Mouse (Mus musculus) granulocyte monocyte progenitor cell, adult 5-6 weeks (primary cell): ENCODE results near the gene Exoc8. TPM values are rescaled to one million over a fixed set of nuclear protein-coding genes. Genes with fewer than 3 reads are reported as not detected.

Experiments
- ATAC-seq: replicated peaks from 2 replicates; pipeline ENCODE4 v1.8.0; 2016; ENCODE audit warnings: mild to moderate bottlenecking, moderate TSS enrichment, inconsistent platforms; ENCODE audit not compliant: poor library complexity, severe bottlenecking
- total RNA-seq, 2 experiments: library from RNA; stranded (forward) in 1 of 2; stranded (reverse) in 1 of 2; fragments of 200-712, 200-1000 nt in 1 of 2; fragments of >200 nt in 1 of 2; fragmentation: Nextera tagmentation in 1 of 2; gene quantifications; 2 replicates each; pipeline ENCODE4 v1.2.3; 2014 to 2017

Gene Exoc8
- total RNA-seq, 2 experiments from 2014 or later = 14.7 to 16.2 TPM

- ATAC-seq = peak; percentile 84
Observed at GRCm38 (mm10) chr8:124911938-124912872, 14.7 kb upstream of the Exoc8 start.

- ATAC-seq = no peak
Observed at GRCm38 (mm10) chr8:124910349-124910748, 12.8 kb upstream of the Exoc8 start.

DNA sequence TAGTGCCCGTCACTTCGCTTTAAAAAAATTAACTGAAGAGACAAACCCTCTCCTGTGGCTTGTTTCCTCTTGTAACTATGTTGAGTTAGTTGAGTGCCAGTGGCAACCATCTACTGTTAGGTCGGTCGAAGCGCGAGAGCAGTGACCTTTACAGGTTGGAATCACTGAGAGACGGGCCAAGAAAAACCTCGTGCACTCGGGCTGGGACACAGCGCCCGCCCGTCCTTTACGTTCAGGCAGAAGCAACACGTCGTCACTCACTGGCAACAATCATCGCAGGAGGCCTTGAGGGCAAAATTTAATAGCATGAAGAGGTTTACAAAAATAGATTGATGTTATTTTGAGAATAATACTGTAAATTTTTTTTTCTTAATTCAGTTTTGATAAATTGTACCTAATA lies 12.4 kb upstream of the Exoc8 start:
- ATAC-seq = no peak

- ATAC-seq = no peak
Observed at GRCm38 (mm10) chr8:124905482-124905881, 8.0 kb upstream of the Exoc8 start.

- no peak for ATAC-seq
Observed at GRCm38 (mm10) chr8:124903198-124903597, 5.7 kb upstream of the Exoc8 start.

GRCm38 (mm10) chr8:124898251-124898905 lies 873 bp upstream of the Exoc8 start:
- ATAC-seq = 0 out of 2 replicates have a peak, but pooled peaks have one; percentile 1

- ATAC-seq = peak; percentile 49
Observed at GRCm38 (mm10) chr8:124896632-124897385, 696 bp downstream of the Exoc8 start.

GRCm38 (mm10) chr8:124896010-124896631 lies 1.4 kb downstream of the Exoc8 start:
- no peak for ATAC-seq

DNA sequence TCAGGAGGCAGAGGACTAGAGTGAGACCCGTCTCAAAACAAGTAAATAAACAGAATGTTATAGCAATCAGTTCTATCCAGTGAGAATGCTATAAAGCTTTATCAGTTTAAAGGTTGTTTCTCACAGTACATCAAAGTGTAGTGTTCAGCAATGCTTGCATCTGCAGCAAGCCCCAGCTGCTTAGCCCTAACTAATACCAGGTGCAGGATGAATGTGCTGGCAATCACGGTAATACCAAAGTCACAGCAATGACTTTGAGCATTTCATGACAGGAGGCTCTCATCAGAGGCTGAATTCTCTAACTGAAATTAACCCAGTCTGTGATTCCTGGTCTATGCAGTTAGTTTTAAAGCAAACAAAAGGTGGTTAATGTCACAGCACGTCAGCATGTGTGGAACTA lies 4.9 kb downstream of the Exoc8 start:
- ATAC-seq = no peak

- no peak for ATAC-seq
Observed at GRCm38 (mm10) chr8:124888385-124888784, 9.1 kb downstream of the Exoc8 start.

DNA sequence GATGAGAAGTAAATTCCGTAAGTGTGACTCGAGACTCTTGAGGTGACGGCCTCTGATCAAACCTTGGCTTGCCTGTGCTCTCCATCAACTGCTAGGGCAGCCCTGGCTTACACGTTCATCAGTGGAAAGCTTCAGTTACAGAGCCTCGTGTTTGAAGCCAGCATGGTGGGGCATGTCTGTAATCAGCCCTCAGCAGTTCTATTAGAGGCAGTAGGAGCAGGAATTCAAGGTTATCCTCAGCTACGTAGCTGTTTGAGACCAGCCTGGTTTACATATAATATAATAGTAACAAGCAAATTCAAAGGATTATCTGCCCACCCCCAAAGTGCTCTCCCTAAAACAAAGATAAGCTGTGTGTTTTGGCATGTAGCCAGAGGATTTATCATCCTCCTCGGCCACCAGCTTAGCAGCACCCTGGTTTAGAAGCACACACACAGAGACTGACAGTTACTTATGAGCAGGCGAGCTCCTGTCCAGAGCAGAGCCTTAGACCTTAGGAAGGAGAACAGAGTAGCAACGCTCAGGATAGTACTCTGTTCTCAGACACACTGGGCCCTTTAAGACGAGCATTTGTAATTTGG lies 18.5 kb downstream of the Exoc8 start:
- ATAC-seq = no peak

DNA sequence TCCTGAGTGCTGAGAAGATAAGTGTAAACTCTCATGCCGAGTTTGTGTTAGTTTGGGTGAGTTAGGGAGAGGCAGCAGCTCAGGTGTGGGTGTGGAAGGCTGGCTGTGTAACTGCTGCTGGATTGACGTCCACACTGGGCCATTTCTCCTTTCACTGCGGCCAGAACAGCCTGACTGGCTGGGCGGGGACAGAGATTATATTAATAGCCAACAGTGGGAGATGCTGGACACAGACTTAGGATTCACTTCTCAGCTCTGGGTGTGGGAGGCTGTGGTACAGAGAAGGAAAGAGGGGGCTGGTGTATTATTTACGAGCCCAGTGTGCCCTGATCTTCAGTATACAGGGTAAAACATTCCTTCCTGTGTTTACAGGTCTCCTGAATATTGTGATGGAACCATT lies 19.4 kb downstream of the Exoc8 start:
- ATAC-seq = no peak

- no peak for ATAC-seq
Observed at GRCm38 (mm10) chr8:124872690-124873089, 24.8 kb downstream of the Exoc8 start.

GRCm38 (mm10) chr8:124872081-124872480 lies 25.4 kb downstream of the Exoc8 start:
- ATAC-seq = no peak

- no peak for ATAC-seq
Observed at GRCm38 (mm10) chr8:124871474-124871873, 26.0 kb downstream of the Exoc8 start.

DNA sequence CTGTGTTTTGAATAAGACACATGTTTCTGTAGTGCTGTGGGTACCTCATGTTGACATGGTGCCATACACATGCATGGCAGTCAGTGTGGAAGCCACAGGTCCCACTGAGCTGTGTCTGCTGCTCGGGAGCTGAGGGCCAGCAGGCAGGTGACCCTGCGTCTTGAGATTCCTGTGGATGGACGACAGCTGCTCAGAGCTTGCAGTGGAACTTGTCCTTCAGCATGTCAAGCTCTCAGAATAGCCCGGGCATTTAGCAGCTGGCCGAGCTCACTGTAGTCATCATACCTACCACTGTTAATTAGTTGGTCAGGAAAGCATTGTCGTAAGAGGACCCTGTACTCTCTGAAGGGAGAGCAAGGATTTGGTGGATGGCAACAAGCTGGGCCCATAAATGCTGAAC lies 27.8 kb downstream of the Exoc8 start:
- no peak for ATAC-seq

DNA sequence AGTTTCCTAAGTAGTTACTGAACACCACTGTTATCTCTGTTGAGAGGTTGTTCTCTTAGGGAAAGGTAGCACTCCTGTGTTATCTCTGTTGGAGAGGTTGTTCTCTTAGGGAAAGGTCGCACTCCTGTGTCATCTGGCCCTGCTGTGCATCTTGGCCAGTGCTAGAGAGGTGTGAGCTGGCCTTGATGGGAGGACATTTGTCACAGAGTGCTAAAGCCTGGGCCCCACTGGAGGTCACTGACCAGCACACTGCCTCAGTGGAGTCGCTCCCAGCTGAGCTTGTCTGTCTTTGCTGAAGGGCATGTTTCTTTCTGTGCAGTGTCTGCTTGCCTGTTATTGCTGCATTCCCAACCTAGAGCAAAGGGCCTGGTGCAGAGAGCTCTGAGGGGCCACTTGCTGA lies 30.4 kb downstream of the Exoc8 start:
- no peak for ATAC-seq

GRCm38 (mm10) chr8:124866669-124867068 lies 30.8 kb downstream of the Exoc8 start:
- ATAC-seq = peak; percentile 34

DNA sequence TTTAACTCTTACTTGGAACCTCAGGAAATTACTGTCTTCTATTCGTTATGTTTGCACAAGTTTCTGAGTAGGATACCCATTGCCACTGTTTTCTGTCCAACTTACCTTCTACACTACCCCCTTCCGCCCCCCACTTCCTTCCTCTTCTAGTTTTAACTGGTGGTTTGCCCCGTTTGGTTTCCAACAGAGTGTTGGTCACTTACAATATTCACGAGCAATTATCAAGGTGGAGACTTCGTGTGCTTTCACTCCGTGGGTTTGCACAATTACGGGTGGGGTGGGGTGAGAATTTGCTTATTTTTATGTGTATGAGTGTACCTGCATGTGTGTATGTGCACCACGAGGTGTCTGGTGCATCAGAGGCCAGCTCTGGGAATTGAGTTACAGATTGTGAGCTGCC lies 33.8 kb downstream of the Exoc8 start:
- ATAC-seq = peak; percentile 38

DNA sequence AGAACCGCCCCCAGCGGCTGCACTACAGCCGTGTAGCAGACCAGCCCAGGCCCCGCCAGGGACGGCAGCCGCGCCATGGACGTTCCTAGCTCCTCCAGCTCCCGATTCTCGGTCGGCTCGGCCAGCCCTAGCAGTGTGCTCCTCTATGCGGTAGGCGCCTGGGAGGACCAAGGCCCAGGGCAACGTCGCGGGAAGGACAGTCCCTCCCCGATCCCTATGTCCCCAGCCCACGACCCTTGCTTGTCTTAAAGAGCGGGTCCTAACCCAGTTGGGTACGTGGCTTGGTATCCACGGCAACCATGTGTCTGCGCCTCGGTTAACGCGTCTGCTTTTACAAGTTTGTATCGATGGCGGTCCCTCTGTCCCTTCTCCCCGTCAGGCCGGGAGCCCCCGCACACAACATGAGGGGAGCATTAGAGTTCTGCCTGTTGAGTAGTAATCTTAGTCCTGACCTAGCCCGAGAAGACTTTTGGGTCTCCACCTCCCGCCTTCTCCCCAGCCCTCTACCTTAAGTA lies 34.3 kb downstream of the Exoc8 start:
- no peak for ATAC-seq
